Mouse (Mus musculus) brain, embryonic 14.5 days (tissue): ENCODE results near the gene Pnpla2. TPM values are rescaled to one million over a fixed set of nuclear protein-coding genes. Genes with fewer than 3 reads are reported as not detected.

Experiments
- DNase-seq: peaks from one replicate; pipeline ENCODE4 v3.0.0-alpha.2; 2011; ENCODE audit warnings: low read depth
- CTCF ChIP-seq: fragments of 200-500 bp; IDR thresholded peaks from 2 replicates; pipeline ENCODE4 v1.5.1; 2012; ENCODE audit warnings: inconsistent platforms, mild to moderate bottlenecking, moderate library complexity, borderline replicate concordance; ENCODE audit not compliant: insufficient read depth, insufficient read length; ENCODE audit errors: extremely low read depth
- POLR2A ChIP-seq: fragments of 200-500 bp; IDR thresholded peaks from 2 replicates; pipeline ENCODE4 v1.6.1; 2012; ENCODE audit warnings: mild to moderate bottlenecking, inconsistent platforms, borderline replicate concordance; ENCODE audit not compliant: poor library complexity, insufficient read depth, insufficient read length, severe bottlenecking; ENCODE audit errors: extremely low read depth
- polyA plus RNA-seq: library from polyadenylated mRNA; depleted of rRNA; stranded (reverse); fragments of >200 nt; gene quantifications from 2 replicates; pipeline ENCODE4 v1.2.3, GENCODE M21; 2012

Pnpla2 gene
- polyA plus RNA-seq, 1 experiment: 19.8 TPM

GRCm38 (mm10) chr7:141433517-141434400, 21.2 kb upstream of the Pnpla2 start:
- TF ChIP-seq POLR2A (no peak), CTCF (no peak)
- DNase-seq: no peak

- TF ChIP-seq POLR2A (peak; percentile 42; the same call in 1 of the 2 replicates), CTCF (no peak)
- DNase-seq: peak; percentile 85
Observed at GRCm38 (mm10) chr7:141434464-141434863, 20.5 kb upstream of the Pnpla2 start.

- DNase-seq: peak; percentile 73
- TF ChIP-seq POLR2A (no peak), CTCF (no peak)
Observed at GRCm38 (mm10) chr7:141435129-141435855, 19.7 kb upstream of the Pnpla2 start.

GRCm38 (mm10) chr7:141435856-141436522, 19.0 kb upstream of the Pnpla2 start:
- TF ChIP-seq POLR2A (no peak), CTCF (no peak)
- DNase-seq: no peak

- TF ChIP-seq POLR2A: no peak
- no peak for TF ChIP-seq CTCF
- DNase-seq: no peak
Observed at GRCm38 (mm10) chr7:141436523-141436892, 18.5 kb upstream of the Pnpla2 start.

GRCm38 (mm10) chr7:141437178-141438120, 17.5 kb upstream of the Pnpla2 start, which contains the start of gene Slc25a22:
Slc25a22 (minus strand) TSS chr7:141437892.
- TF ChIP-seq POLR2A: peak; percentile 78
- peak; percentile 71 for TF ChIP-seq CTCF

GRCm38 (mm10) chr7:141438201-141438968, 16.6 kb upstream of the Pnpla2 start:
- no peak for DNase-seq
- no peak for TF ChIP-seq POLR2A
- TF ChIP-seq CTCF: no peak

More at GRCm38 (mm10) chr7:141437178-141438120, 17.5 kb upstream of the Pnpla2 start, which contains the start of gene Slc25a22:
- peak; percentile 90 for DNase-seq

GRCm38 (mm10) chr7:141439140-141439679, 15.8 kb upstream of the Pnpla2 start:
- no peak for DNase-seq
- TF ChIP-seq CTCF: no peak
- TF ChIP-seq POLR2A: no peak

- no peak for DNase-seq
- TF ChIP-seq CTCF (no peak), POLR2A (no peak)
Observed at GRCm38 (mm10) chr7:141439811-141440210, 15.2 kb upstream of the Pnpla2 start.

GRCm38 (mm10) chr7:141440613-141441012, 14.4 kb upstream of the Pnpla2 start:
- TF ChIP-seq CTCF (peak; percentile 64; the same call in 1 of the 2 replicates), POLR2A (no peak)
- peak; percentile 45 for DNase-seq

- no peak for TF ChIP-seq POLR2A
- no peak for TF ChIP-seq CTCF
- no peak for DNase-seq
Observed at GRCm38 (mm10) chr7:141441460-141441859, 13.5 kb upstream of the Pnpla2 start.
